Mouse (Mus musculus): ENCODE data around the gene Tdrd9.
A peak's percentile ranks its signal among the peaks of the same experiment; 100 is the strongest.
"Not testable (repeated sequence)": the region's sequence is repeated elsewhere in the genome, so short reads cannot be mapped to it uniquely, and the experiment has no call there.

The Tdrd9 gene

GRCm38 (mm10) chr12:112033409-112033975, 62.1 kb downstream of the Tdrd9 start:
- no peak for DNase-seq

- DNase-seq, result not testable (repeated sequence)
Observed at GRCm38 (mm10) chr12:112035341-112036100, 64.2 kb downstream of the Tdrd9 start.

GRCm38 (mm10) chr12:112038441-112038840, 67.1 kb downstream of the Tdrd9 start:
- no peak for DNase-seq

- DNase-seq, result no peak
Observed at GRCm38 (mm10) chr12:112039169-112039568, 67.8 kb downstream of the Tdrd9 start.

- DNase-seq, result no peak
Observed at GRCm38 (mm10) chr12:112042681-112043080, 71.3 kb downstream of the Tdrd9 start.

- DNase-seq, result peak; percentile 51 to 68
Observed at GRCm38 (mm10) chr12:112077651-112078050, 106.3 kb downstream of the Tdrd9 start.

- no peak for DNase-seq
Observed at GRCm38 (mm10) chr12:112079911-112080310, 108.6 kb downstream of the Tdrd9 start.

- no peak for DNase-seq
Observed at GRCm38 (mm10) chr12:112080911-112081310, 109.6 kb downstream of the Tdrd9 start.

GRCm38 (mm10) chr12:112082241-112082640, 110.9 kb downstream of the Tdrd9 start:
- DNase-seq, result no peak

- no peak for DNase-seq
Observed at GRCm38 (mm10) chr12:112086250-112086649, 114.9 kb downstream of the Tdrd9 start.

GRCm38 (mm10) chr12:112086726-112087125, 115.4 kb downstream of the Tdrd9 start:
- DNase-seq, result no peak

- no peak for DNase-seq
Observed at GRCm38 (mm10) chr12:112088609-112089324, 117.4 kb downstream of the Tdrd9 start.

GRCm38 (mm10) chr12:112091054-112091453, 119.7 kb downstream of the Tdrd9 start:
- peak; percentile 63 to 73 for DNase-seq

- DNase-seq, result no peak
Observed at GRCm38 (mm10) chr12:112094261-112094880, 123.0 kb downstream of the Tdrd9 start.

- peak; percentile 71 to 83 for DNase-seq
Observed at GRCm38 (mm10) chr12:112096051-112096732, 124.8 kb downstream of the Tdrd9 start.

GRCm38 (mm10) chr12:112096733-112097117, 125.4 kb downstream of the Tdrd9 start:
- no peak for DNase-seq

GRCm38 (mm10) chr12:112100106-112100505, 128.7 kb downstream of the Tdrd9 start:
- no peak for DNase-seq

GRCm38 (mm10) chr12:112101045-112101444, 129.7 kb downstream of the Tdrd9 start:
- peak in 1 of 2 experiments; percentile 43 for DNase-seq

GRCm38 (mm10) chr12:112103179-112103578, 131.8 kb downstream of the Tdrd9 start:
- no peak for DNase-seq

GRCm38 (mm10) chr12:112104890-112105289, 133.5 kb downstream of the Tdrd9 start:
- DNase-seq, result no peak

- peak; percentile 34 to 65 for DNase-seq
Observed at GRCm38 (mm10) chr12:112106541-112106971, 135.2 kb downstream of the Tdrd9 start, which contains the start of gene Aspg. Gene Aspg, plus strand, starts transcription at chr12:112106679.

GRCm38 (mm10) chr12:112107685-112108084, 136.3 kb downstream of the Tdrd9 start:
- DNase-seq, result no peak

Measured in lung, adult 18-20 months (tissue).